Mouse (Mus musculus): Measurements from ENCODE around the gene Necap2. TPM values are rescaled to one million over a fixed set of nuclear protein-coding genes. Genes with fewer than 3 reads are reported as not detected.

Gene Necap2
- 100 to 1,000 TPM in 1 of 2 experiments, 10 to 100 TPM in 1; 83.0 to 153 TPM for polyA plus RNA-seq (2017; shearing (Covaris generic))

GRCm38 (mm10) chr4:141077681-141078509, at the start of gene Necap2:
Gene Necap2, minus strand, starts transcription at chr4:141078357.
- peak; percentile 98 for ATAC-seq

- ATAC-seq: no peak
These were observed 44.9 kb upstream of the Necap2 start for GRCm38 (mm10) chr4:141123065-141123464.

- no peak for ATAC-seq
These were observed 44.5 kb upstream of the Necap2 start for GRCm38 (mm10) chr4:141122663-141123062.

DNA sequence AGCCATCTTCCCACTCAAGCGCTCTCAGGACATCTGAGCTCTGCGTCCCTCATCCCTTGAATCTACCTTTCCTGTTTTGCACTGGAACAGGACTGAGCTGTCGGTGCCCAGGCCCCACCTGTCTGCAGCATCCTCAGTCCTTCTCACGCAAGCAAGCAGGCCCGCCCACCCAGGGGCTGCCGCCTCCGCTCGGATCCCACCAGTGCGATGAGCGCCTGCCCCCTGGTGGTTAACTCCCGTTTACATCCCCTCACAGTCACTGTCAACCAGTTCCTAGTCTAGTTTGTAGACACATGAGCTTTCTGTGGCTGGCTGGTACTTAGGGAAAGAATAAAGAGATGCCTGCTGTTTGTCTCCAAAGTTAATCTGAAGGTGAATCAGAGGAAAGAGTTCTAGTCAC, 42.5 kb upstream of the Necap2 start:
- no peak for ATAC-seq

GRCm38 (mm10) chr4:141118691-141119090, 40.5 kb upstream of the Necap2 start:
- ATAC-seq: no peak

- no peak for ATAC-seq
These were observed 37.2 kb upstream of the Necap2 start for GRCm38 (mm10) chr4:141115398-141115797.

DNA sequence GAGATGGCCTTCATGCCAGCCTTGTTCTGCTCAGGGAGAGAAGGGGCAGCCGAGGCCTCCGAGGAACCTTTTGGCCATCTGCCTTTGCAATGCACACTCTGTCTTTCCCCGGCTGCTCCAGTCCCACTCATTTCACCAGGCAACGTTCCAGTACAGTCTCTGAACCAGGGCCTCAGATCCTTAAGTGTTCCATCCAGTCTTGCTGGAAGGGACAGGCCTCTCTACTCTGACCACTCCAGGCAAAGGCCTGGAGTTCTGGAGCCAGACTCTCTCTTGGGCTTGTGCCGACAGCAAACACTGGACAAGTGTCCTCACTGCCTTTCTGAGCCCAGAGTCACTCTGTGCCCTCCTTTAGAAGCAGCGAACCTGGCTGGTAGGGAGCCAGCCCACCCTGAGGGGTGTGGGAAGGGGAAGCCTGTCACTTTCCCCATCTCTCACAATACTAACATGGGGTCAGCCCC, 36.4 kb upstream of the Necap2 start:
- no peak for ATAC-seq

DNA sequence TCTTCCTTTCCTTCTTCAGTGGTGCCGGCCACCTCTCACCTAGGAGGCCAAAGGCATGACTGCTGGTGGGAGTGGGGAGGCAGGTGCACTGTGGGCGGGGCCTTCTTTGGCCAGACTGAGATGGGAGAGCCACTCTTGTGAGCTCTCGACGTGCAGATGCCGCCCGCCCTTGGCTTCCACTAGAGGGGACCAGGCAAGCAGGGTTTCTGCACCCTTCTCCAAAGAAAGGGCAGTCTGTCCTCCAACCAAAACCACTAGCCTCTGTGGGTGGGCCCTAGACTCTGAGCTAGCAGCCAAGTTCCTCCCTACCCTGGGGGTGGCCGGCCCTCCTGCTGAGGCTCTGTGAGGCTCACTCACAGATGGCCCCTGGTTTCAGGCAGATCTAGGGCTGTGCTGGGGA, 35.7 kb upstream of the Necap2 start:
- ATAC-seq: no peak

- no peak for ATAC-seq
These were observed 30.1 kb upstream of the Necap2 start for GRCm38 (mm10) chr4:141108196-141108732.

GRCm38 (mm10) chr4:141106526-141107183, 28.5 kb upstream of the Necap2 start:
- no peak for ATAC-seq

GRCm38 (mm10) chr4:141101855-141102254, 23.7 kb upstream of the Necap2 start:
- ATAC-seq: no peak

DNA sequence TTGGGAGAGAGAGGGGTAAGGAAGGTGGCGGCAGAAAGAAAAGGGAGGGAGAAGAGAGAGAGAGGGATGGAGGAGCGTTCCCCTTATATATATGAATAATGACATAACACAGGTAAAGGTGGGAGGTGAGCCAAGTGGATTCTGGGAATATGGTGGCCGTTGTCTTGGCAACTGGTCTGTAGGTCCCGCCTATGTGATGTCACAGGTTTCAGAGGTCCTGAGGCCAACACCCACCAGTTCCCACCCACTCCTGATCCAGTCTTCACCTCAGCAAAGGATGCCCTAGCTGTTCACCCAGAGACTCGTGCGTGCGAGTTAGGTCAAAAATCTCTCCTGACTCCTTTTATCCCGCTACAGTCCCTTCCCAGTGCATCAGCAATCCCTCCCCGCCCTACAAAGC, 23.1 kb upstream of the Necap2 start:
- no peak for ATAC-seq

- no peak for ATAC-seq
These were observed 21.8 kb upstream of the Necap2 start for GRCm38 (mm10) chr4:141099956-141100355.

GRCm38 (mm10) chr4:141098935-141099334, 20.8 kb upstream of the Necap2 start:
- ATAC-seq: no peak

- no peak for ATAC-seq
These were observed 18.6 kb upstream of the Necap2 start for GRCm38 (mm10) chr4:141096710-141097109.

DNA sequence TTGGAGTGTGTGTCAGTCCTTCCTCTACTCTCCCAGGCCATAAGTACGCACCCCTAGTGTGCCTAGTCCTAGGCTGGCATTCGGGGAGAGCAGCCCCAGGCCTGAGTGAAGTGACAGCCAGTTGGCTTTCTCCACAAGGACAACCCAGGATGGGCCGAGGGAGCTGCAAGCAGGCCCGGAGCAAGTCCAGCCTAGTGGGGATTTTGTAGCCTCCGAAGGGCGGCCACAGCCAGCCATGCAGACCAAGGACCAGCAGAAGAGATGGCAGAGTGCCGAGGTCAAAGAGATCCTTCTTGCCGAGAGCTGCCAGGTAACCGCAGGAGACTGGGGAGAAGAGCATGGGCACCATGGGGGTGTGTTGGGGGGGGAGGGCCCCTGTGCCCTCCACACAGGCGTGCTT, 16.9 kb upstream of the Necap2 start:
- no peak for ATAC-seq

- ATAC-seq: no peak
These were observed 10.6 kb upstream of the Necap2 start for GRCm38 (mm10) chr4:141088714-141089113.

- no peak for ATAC-seq
These were observed 9.9 kb upstream of the Necap2 start, which contains the start of gene Spata21 for GRCm38 (mm10) chr4:141088033-141088432. Gene Spata21, plus strand, starts transcription at chr4:141088333.

- no peak for ATAC-seq
These were observed 8.7 kb upstream of the Necap2 start for GRCm38 (mm10) chr4:141086862-141087261.

GRCm38 (mm10) chr4:141078510-141079137, 467 bp upstream of the Necap2 start:
- no peak for ATAC-seq

GRCm38 (mm10) chr4:141076761-141077506, 1.2 kb downstream of the Necap2 start:
- ATAC-seq: no peak

DNA sequence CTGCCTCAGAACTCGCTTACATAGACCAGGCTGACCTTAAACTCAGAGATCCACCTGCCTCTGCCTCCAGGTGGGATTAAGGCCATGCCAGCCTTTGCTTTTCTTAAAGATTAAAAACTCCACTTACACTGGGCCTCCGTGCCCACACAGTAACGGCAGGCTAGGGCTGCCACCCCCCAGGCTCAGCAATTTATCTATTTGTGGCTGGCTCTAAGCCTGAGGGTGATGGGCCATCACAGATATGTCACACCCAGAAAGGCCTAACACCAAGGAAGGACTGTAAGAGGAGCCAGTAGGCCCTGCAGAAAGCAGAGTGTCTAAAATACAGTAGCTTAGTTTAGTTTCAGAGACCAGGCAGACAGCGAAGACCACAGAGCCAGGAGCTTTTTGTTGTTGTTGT, 4.0 kb downstream of the Necap2 start:
- no peak for ATAC-seq
